Mouse (Mus musculus) spleen, embryonic (tissue): Measurements from ENCODE around the gene Ccdc170.

Experiments
- CTCF ChIA-PET: fragments of 350-600 bp; sonication (Branson Sonifier 250); formaldehyde crosslinking; loops from one replicate; lab custom pipeline; 2022; lab: Charles Lee

Ccdc170 gene

GRCm38 (mm10) chr10:4520394-4521102 is 38.2 kb downstream of the Ccdc170 start:
- CTCF ChIA-PET: no interaction called here

- CTCF ChIA-PET: no interaction called here
Measured at GRCm38 (mm10) chr10:4522116-4522515, 39.8 kb downstream of the Ccdc170 start.

- CTCF ChIA-PET: no interaction called here
Measured at GRCm38 (mm10) chr10:4523078-4523477, 40.8 kb downstream of the Ccdc170 start.

GRCm38 (mm10) chr10:4528043-4528442 is 45.7 kb downstream of the Ccdc170 start:
- CTCF ChIA-PET: no interaction called here

GRCm38 (mm10) chr10:4530638-4531235 is 48.4 kb downstream of the Ccdc170 start:
- CTCF ChIA-PET: no interaction called here

GRCm38 (mm10) chr10:4531933-4532332 is 49.6 kb downstream of the Ccdc170 start:
- CTCF ChIA-PET: no interaction called here

- CTCF ChIA-PET: no interaction called here
Measured at GRCm38 (mm10) chr10:4532731-4533130, 50.4 kb downstream of the Ccdc170 start.

- CTCF ChIA-PET: no interaction called here
Measured at GRCm38 (mm10) chr10:4533873-4534272, 51.6 kb downstream of the Ccdc170 start.

- CTCF ChIA-PET: no interaction called here
Measured at GRCm38 (mm10) chr10:4545550-4545949, 63.2 kb downstream of the Ccdc170 start.

GRCm38 (mm10) chr10:4553442-4554119 is 71.3 kb downstream of the Ccdc170 start:
- CTCF ChIA-PET: no interaction called here

GRCm38 (mm10) chr10:4556842-4557377 is 74.6 kb downstream of the Ccdc170 start:
- CTCF ChIA-PET: no interaction called here

- CTCF ChIA-PET: no interaction called here
Measured at GRCm38 (mm10) chr10:4559132-4559531, 76.8 kb downstream of the Ccdc170 start.

GRCm38 (mm10) chr10:4565148-4565547 is 82.8 kb downstream of the Ccdc170 start:
- CTCF ChIA-PET: no interaction called here

- CTCF ChIA-PET: no interaction called here
Measured at GRCm38 (mm10) chr10:4570778-4571177, 88.5 kb downstream of the Ccdc170 start.

- CTCF ChIA-PET: no interaction called here
Measured at GRCm38 (mm10) chr10:4571304-4571703, 89.0 kb downstream of the Ccdc170 start.

- CTCF ChIA-PET: interaction anchor here (0.6 kb wide), 1 partner anchor 46 kb away, joined by 13 read pairs; no protein-coding TSS in a partner anchor
Measured at GRCm38 (mm10) chr10:4581905-4582304, 99.6 kb downstream of the Ccdc170 start.

- CTCF ChIA-PET: no interaction called here
Measured at GRCm38 (mm10) chr10:4586691-4587090, 104.4 kb downstream of the Ccdc170 start.

- CTCF ChIA-PET: no interaction called here
Measured at GRCm38 (mm10) chr10:4589576-4589975, 107.3 kb downstream of the Ccdc170 start.

- CTCF ChIA-PET: no interaction called here
Measured at GRCm38 (mm10) chr10:4590956-4591355, 108.7 kb downstream of the Ccdc170 start.

GRCm38 (mm10) chr10:4593828-4594227 is 111.5 kb downstream of the Ccdc170 start:
- CTCF ChIA-PET: no interaction called here

- CTCF ChIA-PET: interaction anchor here (0.6 kb wide), 2 partner anchors 17 to 223 kb away, joined by 4 to 7 read pairs; no protein-coding TSS in a partner anchor
Measured at GRCm38 (mm10) chr10:4597211-4597610, 114.9 kb downstream of the Ccdc170 start.

GRCm38 (mm10) chr10:4598244-4598842 is 116.0 kb downstream of the Ccdc170 start:
- CTCF ChIA-PET: no interaction called here
